ENCODE assay signal across 15 mouse cellular contexts in the genomic region with DNA sequence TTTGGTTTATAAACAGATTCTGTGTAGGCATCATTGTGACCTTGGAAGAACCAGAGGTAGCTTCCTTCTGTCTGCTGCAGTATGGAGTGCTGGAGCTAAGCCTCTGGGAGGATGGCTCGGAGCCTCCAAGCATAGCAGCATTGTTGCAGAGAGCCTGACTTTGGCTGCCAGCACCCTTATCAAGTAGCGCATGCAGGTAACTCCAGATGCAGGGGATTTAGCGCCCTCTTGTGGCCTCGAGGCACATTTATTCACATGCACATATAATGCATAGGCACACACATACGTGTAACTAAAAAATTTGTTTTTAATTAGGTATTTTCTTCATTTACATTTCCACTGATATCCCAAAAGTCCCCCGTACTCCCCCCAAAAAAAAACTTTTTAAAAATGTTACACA. TPM values are rescaled to one million over a fixed set of nuclear protein-coding genes. Genes with fewer than 3 reads are reported as not detected.
DNase-seq lines count a peak whose midpoint lies in the region; ATAC-seq and TF ChIP-seq lines count a peak whose summit lies in the region.
"Had no signal": no experiment of that assay in that cellular context is flagged by ENCODE, and none has a peak within 500 bp of the region (broad histone marks: within the 10 kb centered on the region; RNA-seq: fewer than 3 reads in every experiment).

No protein-coding gene starts in this region.

- no peaks in the 10 kb centered on the region for H3K27me3 ChIP-seq in forebrain, postnatal 0 days (ENCODE audit: insufficient read depth, low read length)
- H3K27me3 ChIP-seq in forebrain, embryonic 16.5 days (replicated peaks; ENCODE audit: control insufficient read depth, insufficient read depth, low read length) = no peaks in the 10 kb centered on the region
- H3K27me3 ChIP-seq: embryonic facial prominence, embryonic 15.5 days; liver, embryonic 13.5 days; stomach, embryonic 15.5 days had no signal

- H3K27ac ChIP-seq in forebrain, postnatal 0 days (ENCODE audit: low read depth, low read length) = no peak overlapping the region
- no peak overlapping the region for H3K27ac ChIP-seq in forebrain, embryonic 16.5 days (ENCODE audit: low read length)
- H3K27ac ChIP-seq in ES-E14 (ENCODE audit: insufficient read depth, low read depth, low read length, poor library complexity, severe bottlenecking) = no peak overlapping the region
- no peak overlapping the region for H3K27ac ChIP-seq in embryonic fibroblast, embryonic 13.5 days (ENCODE audit: insufficient read depth, low read length)
- H3K27ac ChIP-seq: embryonic facial prominence, embryonic 15.5 days; liver, embryonic 13.5 days; stomach, embryonic 15.5 days had no signal

- H3K4me2 ChIP-seq in forebrain, postnatal 0 days (ENCODE audit: low read depth) = no peak overlapping the region
- H3K4me2 ChIP-seq in forebrain, embryonic 16.5 days (ENCODE audit: low read length) = no peak overlapping the region
- H3K4me2 ChIP-seq: embryonic facial prominence, embryonic 15.5 days; liver, embryonic 13.5 days; stomach, embryonic 15.5 days had no signal

- H3K9ac ChIP-seq in forebrain, postnatal 0 days = no peak overlapping the region
- no peak overlapping the region for H3K9ac ChIP-seq in forebrain, embryonic 16.5 days (replicated peaks; ENCODE audit: low read depth, low read length)
- H3K9ac ChIP-seq in ES-E14 (ENCODE audit: insufficient read depth, low read depth, low read length, poor library complexity, severe bottlenecking) = no peak overlapping the region
- H3K9ac ChIP-seq: embryonic facial prominence, embryonic 15.5 days; liver, embryonic 13.5 days; stomach, embryonic 15.5 days had no signal

- no peak overlapping the region for H3K4me3 ChIP-seq in forebrain, postnatal 0 days (ENCODE audit: low read depth, low read length)
- H3K4me3 ChIP-seq in forebrain, embryonic 16.5 days (replicated peaks; ENCODE audit: low read length) = no peak overlapping the region
- H3K4me3 ChIP-seq in lung, adult 2 months (replicated peaks; ENCODE audit: extremely low read depth, low read depth, low read length) = no peak overlapping the region
- H3K4me3 ChIP-seq in ES-E14 (ENCODE audit: insufficient read depth in 1 of 2, low read depth in 1 of 2, low read length in 2 of 2, poor library complexity in 1 of 2, severe bottlenecking in 1 of 2) = no peak overlapping the region
- H3K4me3 ChIP-seq in embryonic fibroblast, embryonic 13.5 days (ENCODE audit: insufficient read depth, low read length) = no peak overlapping the region
- H3K4me3 ChIP-seq: embryonic facial prominence, embryonic 15.5 days; liver, embryonic 13.5 days; stomach, embryonic 15.5 days had no signal

- in situ Hi-C loops in ES-E14 (cut with MboI; ENCODE audit: low sequenced_read_pairs in 2 of 2, unreplicated experiment in 2 of 2) = no loop called here

- intact Hi-C loops in left cerebral cortex, postnatal 14 days (cut with DNase I) = no loop called here

- H3K9me3 ChIP-seq in forebrain, postnatal 0 days (ENCODE audit: low read length) = no peaks in the 10 kb centered on the region
- H3K9me3 ChIP-seq in forebrain, embryonic 16.5 days (ENCODE audit: control insufficient read depth, low read length) = no peaks in the 10 kb centered on the region
- H3K9me3 ChIP-seq in ES-E14 (ENCODE audit: control insufficient read depth, insufficient read depth, low read depth, low read length) = no peaks in the 10 kb centered on the region
- H3K9me3 ChIP-seq: embryonic facial prominence, embryonic 15.5 days; liver, embryonic 13.5 days; stomach, embryonic 15.5 days had no signal

- ATAC-seq in forebrain, postnatal 0 days = no peak
- no peak for ATAC-seq in forebrain, embryonic 16.5 days

- H3K36me3 ChIP-seq in forebrain, postnatal 0 days (ENCODE audit: insufficient read depth) = no peaks in the 10 kb centered on the region; the same call in 1 of the 2 replicates
- H3K36me3 ChIP-seq in forebrain, embryonic 16.5 days (ENCODE audit: control insufficient read depth, insufficient read depth) = no peaks in the 10 kb centered on the region; the same call in 1 of the 2 replicates
- H3K36me3 ChIP-seq in ES-E14 (ENCODE audit: control insufficient read depth, insufficient read depth, low read length, poor library complexity, severe bottlenecking) = peaks cover 11% of the 10 kb centered on the region; the same call in 1 of the 2 replicates
- H3K36me3 ChIP-seq: embryonic facial prominence, embryonic 15.5 days; stomach, embryonic 15.5 days had no signal

- no peak for DNase-seq in forebrain, postnatal 0 days
- no peak for DNase-seq in lung, adult 2 months
- DNase-seq in lung, adult 18-20 months = no peak
- no peak for DNase-seq in ES-E14 (ENCODE audit: low read depth, low spot score)
- no peak for DNase-seq in left cerebral cortex, postnatal 14 days (ENCODE audit: low spot score in 2 of 2)
- no peak for DNase-seq in cerebellum, adult 18-20 months
- DNase-seq: adrenal gland, adult 2 months; cerebellum, adult 9-11 months; layer of hippocampus, postnatal 36 days; liver, embryonic 13.5 days; right cerebral cortex, adult 18-20 months had no signal

- WGBS in forebrain, postnatal 0 days = 90% methylated on average over 6 of the region's 6 CpGs
- WGBS in forebrain, embryonic 16.5 days = 92% methylated on average over 6 of the region's 6 CpGs
- WGBS in lung, adult 2 months = 94% methylated on average over 6 of the region's 6 CpGs

- TF ChIP-seq CTCF in forebrain, postnatal 0 days (IDR thresholded peaks at IDR 0.05; ENCODE audit: low read depth) = peak; percentile 34; the same call in 1 of the 2 replicates
- TF ChIP-seq CTCF in lung, adult 2 months (IDR thresholded peaks at IDR 0.05; ENCODE audit: insufficient read depth, low read length) = 0 out of 2 replicates have a peak, but pooled peaks have one; percentile 21
- 0 out of 2 replicates have a peak, but pooled peaks have one; percentile 16 for TF ChIP-seq CTCF in embryonic fibroblast, embryonic 13.5 days (IDR thresholded peaks at IDR 0.05; ENCODE audit: borderline replicate concordance, insufficient read depth, low read length)

- no peak for TF ChIP-seq POLR2A in lung, adult 2 months (IDR thresholded peaks at IDR 0.05; ENCODE audit: borderline replicate concordance, extremely low read depth, low read depth, low read length)
- no peak for TF ChIP-seq POLR2A in embryonic fibroblast, embryonic 13.5 days (IDR thresholded peaks at IDR 0.05; ENCODE audit: low read depth, low read length)

- no peaks in the 10 kb centered on the region for H3K4me1 ChIP-seq in forebrain, postnatal 0 days (ENCODE audit: insufficient read depth)
- H3K4me1 ChIP-seq in forebrain, embryonic 16.5 days (replicated peaks; ENCODE audit: control insufficient read depth, insufficient read depth, low read length) = peaks cover 6% of the 10 kb centered on the region
- H3K4me1 ChIP-seq in lung, adult 2 months (ENCODE audit: control insufficient read depth, insufficient read depth, low read length) = no peaks in the 10 kb centered on the region
- peaks cover 0 to 9% of the 10 kb centered on the region in 2 experiments; a peak in 2 of 4 replicates for H3K4me1 ChIP-seq in ES-E14 (ENCODE audit: control insufficient read depth in 2 of 2, insufficient read depth in 2 of 2, low read length in 2 of 2, poor library complexity in 1 of 2)
- H3K4me1 ChIP-seq in embryonic fibroblast, embryonic 13.5 days (ENCODE audit: control insufficient read depth, insufficient read depth, low read length) = no peaks in the 10 kb centered on the region
- H3K4me1 ChIP-seq: embryonic facial prominence, embryonic 15.5 days; liver, embryonic 13.5 days; stomach, embryonic 15.5 days had no signal

TF ChIP-seq in ES-E14, 5 proteins besides CTCF, POLR2A, EP300 and RAD21:
- TF ChIP-seq ZNF384 (IDR thresholded peaks at IDR 0.05; ENCODE audit: low read depth, low read length) (no peak), HCFC1 (IDR thresholded peaks at IDR 0.05; ENCODE audit: borderline replicate concordance, insufficient read depth, low read length) (no peak), ZC3H11A (IDR thresholded peaks at IDR 0.05; ENCODE audit: borderline replicate concordance, low read depth, low read length) (peak; percentile 63; the same call in 1 of the 2 replicates)

RNA-seq across cellular contexts. Expression of gene Slc10a7, which starts 52.5 kb away (rescaled TPM):
- 7.8 and 11.8 TPM in 2 replicates for total RNA-seq in forebrain, postnatal 0 days (2014; rRNA removed)
- polyA plus RNA-seq in forebrain, postnatal 0 days (2015; fragmentation: Nextera tagmentation; extraction: Ambion mirVana) = 4.1 and 5.7 TPM in 2 replicates
- 9.6 and 9.9 TPM in 2 replicates for polyA plus RNA-seq in forebrain, embryonic 16.5 days (2015; fragmentation: Nextera tagmentation; extraction: Ambion mirVana)
- polyA plus RNA-seq in lung, adult 2 months (2012; rRNA removed) = 9.1 and 14.1 TPM in 2 replicates
- total RNA-seq in ES-E14 (2012; rRNA removed) = 30.5 and 39.6 TPM in 2 replicates
- polyA plus RNA-seq in embryonic fibroblast, embryonic 13.5 days (2011; ENCODE audit: insufficient read length, low read depth, missing spikeins) = 33.1 and 33.5 TPM in 2 replicates
- total RNA-seq in left cerebral cortex, postnatal 14 days (2021) = 10 to 100 TPM in 1 of 2 experiments, 1 to 10 TPM in 1; 5.6 to 12.0 TPM

RNA-seq across cellular contexts. Expression of gene Rbmxl1, which starts 52.9 kb away (rescaled TPM):
- 95.6 and 111 TPM in 2 replicates for total RNA-seq in forebrain, postnatal 0 days (2014; rRNA removed)
- polyA plus RNA-seq in forebrain, postnatal 0 days (2015; fragmentation: Nextera tagmentation; extraction: Ambion mirVana) = 159 and 163 TPM in 2 replicates
- polyA plus RNA-seq in forebrain, embryonic 16.5 days (2015; fragmentation: Nextera tagmentation; extraction: Ambion mirVana) = 220 and 252 TPM in 2 replicates
- 17.7 and 22.5 TPM in 2 replicates for polyA plus RNA-seq in lung, adult 2 months (2012; rRNA removed)
- total RNA-seq in ES-E14 (2012; rRNA removed) = 90.3 and 124 TPM in 2 replicates
- 85.1 and 86.5 TPM in 2 replicates for polyA plus RNA-seq in embryonic fibroblast, embryonic 13.5 days (2011; ENCODE audit: insufficient read length, low read depth, missing spikeins)
- 10 to 100 TPM; 64.7 to 66.6 TPM for total RNA-seq in left cerebral cortex, postnatal 14 days (2021)
